Mouse (Mus musculus): ENCODE measurements around the gene Clcn3. TPM values are rescaled to one million over a fixed set of nuclear protein-coding genes. Genes with fewer than 3 reads are reported as not detected.

The Clcn3 gene
- polyA plus RNA-seq, 1 experiment, result 3.7 TPM

DNA sequence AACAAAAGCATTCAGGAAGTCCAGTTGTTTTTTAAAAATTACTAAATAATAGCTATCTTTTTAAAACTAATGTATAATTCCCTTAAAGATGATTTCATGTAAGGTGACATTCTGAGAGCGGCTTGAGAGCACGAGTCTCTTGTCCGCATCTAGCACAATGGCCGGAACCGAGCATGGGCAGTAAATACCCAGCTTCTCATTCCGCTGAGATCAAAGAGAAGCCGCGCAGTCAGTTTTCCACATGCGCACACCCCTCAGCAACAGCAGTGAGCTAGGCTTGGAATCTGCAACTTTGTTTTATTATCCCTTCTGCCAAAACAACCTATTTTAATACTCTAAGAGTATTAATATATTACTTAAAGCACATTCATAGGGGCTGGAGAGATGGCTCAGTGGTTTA, 6.3 kb downstream of the Clcn3 start:
- H3K4me1 ChIP-seq, result peaks cover 63% of the 10 kb centered on the region
- TF ChIP-seq FLI1 (IDR thresholded peaks at IDR 0.05; ENCODE audit: low read length) (no peak), GATA1 (IDR thresholded peaks at IDR 0.05; ENCODE audit: borderline replicate concordance, low read length) (no peak)

DNA sequence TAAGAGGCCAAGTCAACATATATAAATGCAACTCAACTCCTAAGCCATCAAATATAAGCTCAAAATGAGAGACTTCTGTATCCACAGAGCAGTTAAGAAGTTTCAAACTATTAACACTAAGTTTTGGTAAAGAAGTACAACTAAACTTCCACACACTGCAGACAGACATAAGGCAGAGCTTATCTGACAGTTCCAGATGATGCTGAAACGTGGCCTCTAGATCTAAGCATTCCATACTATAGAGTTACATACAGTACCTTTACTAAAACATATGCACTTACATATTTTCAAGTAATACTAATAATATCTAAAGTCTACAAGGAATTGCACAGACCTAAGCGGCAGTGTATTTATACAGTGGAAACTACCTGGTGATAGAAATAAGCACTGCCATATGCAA, 8.3 kb downstream of the Clcn3 start:
- Histone ChIP-seq H3K36me3 (replicated peaks; ENCODE audit: low read length) (no peaks in the 10 kb centered on the region), H3K27me3 (replicated peaks) (no peaks in the 10 kb centered on the region), H3K4me3 (replicated peaks) (no peak overlapping the region), H3K9me3 (no peaks in the 10 kb centered on the region), H3K4me1 (peaks cover 67% of the 10 kb centered on the region)
- TF ChIP-seq FLI1 (IDR thresholded peaks at IDR 0.05; ENCODE audit: low read length) (no peak), GATA1 (IDR thresholded peaks at IDR 0.05; ENCODE audit: borderline replicate concordance, low read length) (no peak)

More for the DNA sequence above, 6.3 kb downstream of the Clcn3 start:
- no peak overlapping the region for H3K4me3 ChIP-seq (replicated peaks)
- H3K27me3 ChIP-seq (replicated peaks), result no peaks in the 10 kb centered on the region
- H3K9me3 ChIP-seq, result no peaks in the 10 kb centered on the region
- no peaks in the 10 kb centered on the region for H3K36me3 ChIP-seq (replicated peaks; ENCODE audit: low read length)

DNA sequence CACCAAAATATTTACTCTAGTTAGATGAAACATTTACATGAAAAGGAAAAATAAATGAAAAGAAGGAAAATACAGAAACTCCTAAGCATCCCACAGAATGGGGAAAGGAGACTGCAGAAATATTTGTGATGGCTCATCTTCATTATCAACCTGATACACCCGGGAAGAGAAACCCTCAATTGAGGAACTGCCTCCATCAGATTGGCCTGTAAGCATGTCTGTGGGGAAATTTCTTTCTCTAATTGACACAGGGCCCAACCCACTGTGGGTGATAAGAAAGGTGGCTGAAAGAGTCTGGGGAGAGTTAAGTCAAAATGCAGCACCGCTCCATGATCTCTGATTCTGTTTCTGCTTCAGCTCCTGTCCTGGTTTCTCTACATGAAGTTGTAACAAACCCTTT, 9.7 kb downstream of the Clcn3 start:
- no peak overlapping the region for H3K4me3 ChIP-seq (replicated peaks)
- TF ChIP-seq GATA1 (IDR thresholded peaks at IDR 0.05; ENCODE audit: borderline replicate concordance, low read length) (no peak), FLI1 (IDR thresholded peaks at IDR 0.05; ENCODE audit: low read length) (no peak)
- no peaks in the 10 kb centered on the region for H3K36me3 ChIP-seq (replicated peaks; ENCODE audit: low read length)
- no peaks in the 10 kb centered on the region for H3K9me3 ChIP-seq
- no peaks in the 10 kb centered on the region for H3K27me3 ChIP-seq (replicated peaks)
- peaks cover 74% of the 10 kb centered on the region for H3K4me1 ChIP-seq

DNA sequence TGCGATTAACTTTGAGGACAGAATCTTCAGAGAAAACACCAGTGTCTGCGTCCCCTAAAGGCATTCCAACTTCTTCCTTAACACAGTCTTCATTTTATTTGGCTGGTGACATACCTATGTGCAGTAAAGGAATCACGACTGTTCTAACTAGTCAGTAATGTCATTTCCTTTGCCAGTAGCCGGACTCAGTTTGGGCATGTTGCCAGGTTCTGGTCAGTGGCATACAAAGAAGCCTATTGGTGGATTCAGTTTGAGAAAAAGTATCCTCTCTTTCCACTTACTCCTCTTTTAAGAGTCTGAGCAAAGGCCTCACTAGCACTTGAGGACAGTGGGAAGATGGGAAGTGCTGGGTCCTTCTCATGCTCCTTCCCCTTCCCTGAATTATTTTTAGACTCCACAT, 11.3 kb downstream of the Clcn3 start:
- Histone ChIP-seq H3K36me3 (replicated peaks; ENCODE audit: low read length) (no peaks in the 10 kb centered on the region), H3K27me3 (replicated peaks) (no peaks in the 10 kb centered on the region), H3K4me3 (replicated peaks) (no peak overlapping the region), H3K9me3 (no peaks in the 10 kb centered on the region), H3K4me1 (peaks cover 74% of the 10 kb centered on the region)
- TF ChIP-seq GATA1 (IDR thresholded peaks at IDR 0.05; ENCODE audit: borderline replicate concordance, low read length) (no peak), FLI1 (IDR thresholded peaks at IDR 0.05; ENCODE audit: low read length) (no peak)

DNA sequence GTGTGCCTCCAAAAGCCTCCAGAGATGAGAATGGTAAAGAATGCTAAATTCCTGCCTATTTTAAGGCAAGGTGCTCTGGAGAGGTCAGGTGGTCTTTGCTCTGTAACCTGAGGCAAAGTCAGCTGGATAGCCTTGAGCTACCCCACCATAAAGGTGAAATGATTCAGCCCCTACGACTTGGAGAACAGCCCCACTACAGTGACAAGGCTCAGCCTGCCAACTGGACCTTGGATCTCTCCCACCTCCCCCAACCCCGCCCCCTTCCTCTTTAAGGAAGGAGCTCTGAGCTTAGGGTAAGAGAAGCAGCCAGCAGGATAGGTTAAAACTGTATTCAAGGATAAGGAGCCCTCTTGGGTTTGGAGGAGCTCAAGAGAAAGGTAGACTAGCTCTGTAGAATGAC, 14.0 kb downstream of the Clcn3 start:
- no peak for TF ChIP-seq FLI1 (IDR thresholded peaks at IDR 0.05; ENCODE audit: low read length)
- no peak for TF ChIP-seq GATA1 (IDR thresholded peaks at IDR 0.05; ENCODE audit: borderline replicate concordance, low read length)
- Histone ChIP-seq H3K36me3 (replicated peaks; ENCODE audit: low read length) (no peaks in the 10 kb centered on the region), H3K9me3 (no peaks in the 10 kb centered on the region), H3K4me3 (replicated peaks) (peak overlapping the region; percentile 14), H3K27me3 (replicated peaks) (no peaks in the 10 kb centered on the region), H3K4me1 (peaks cover 72% of the 10 kb centered on the region)

DNA sequence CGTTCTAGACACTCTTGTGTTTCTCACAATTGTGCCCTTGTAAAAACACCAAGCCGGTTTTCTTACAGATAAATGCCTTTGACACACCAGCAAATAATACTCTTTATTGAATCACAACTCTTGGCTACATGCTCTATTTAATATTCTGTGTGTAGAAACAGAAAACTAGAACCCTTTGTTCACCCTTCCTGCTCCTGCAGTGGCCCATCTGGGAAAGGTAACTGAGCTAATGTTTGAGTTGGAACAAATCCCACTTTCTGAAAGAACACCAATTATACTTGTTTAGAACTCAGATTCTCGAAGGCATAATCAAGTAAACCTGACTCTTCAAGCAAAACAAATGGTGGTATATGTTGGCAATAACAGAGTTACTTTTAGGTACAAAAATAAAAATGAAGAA, 17.4 kb downstream of the Clcn3 start:
- Histone ChIP-seq H3K36me3 (replicated peaks; ENCODE audit: low read length) (no peaks in the 10 kb centered on the region), H3K27me3 (replicated peaks) (no peaks in the 10 kb centered on the region), H3K9me3 (no peaks in the 10 kb centered on the region), H3K4me1 (peaks cover 55% of the 10 kb centered on the region), H3K4me3 (replicated peaks) (no peak overlapping the region)
- no peak for TF ChIP-seq GATA1 (IDR thresholded peaks at IDR 0.05; ENCODE audit: borderline replicate concordance, low read length)
- TF ChIP-seq FLI1 (IDR thresholded peaks at IDR 0.05; ENCODE audit: low read length), result no peak

DNA sequence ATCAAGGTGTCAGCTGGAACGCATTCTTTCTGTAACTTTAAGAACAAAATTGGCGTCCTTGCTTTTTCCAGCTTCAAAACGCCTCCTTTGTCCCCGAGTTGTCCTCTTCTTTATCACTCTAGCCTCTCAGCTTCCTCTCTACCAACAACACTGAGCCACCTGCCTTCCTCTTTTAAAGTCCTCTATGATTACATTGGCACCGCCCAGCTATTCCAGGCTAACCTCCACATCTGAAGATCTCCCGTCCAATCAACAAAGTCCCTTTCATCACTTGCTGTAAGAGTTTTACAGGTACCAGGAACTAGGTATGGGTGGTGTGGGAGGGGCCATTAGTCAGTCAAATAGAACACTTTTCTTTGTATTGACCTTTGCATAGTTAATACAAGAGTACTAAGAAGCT, 17.8 kb downstream of the Clcn3 start:
- Histone ChIP-seq H3K4me3 (replicated peaks) (no peak overlapping the region), H3K9me3 (no peaks in the 10 kb centered on the region), H3K36me3 (replicated peaks; ENCODE audit: low read length) (no peaks in the 10 kb centered on the region), H3K4me1 (peaks cover 55% of the 10 kb centered on the region), H3K27me3 (replicated peaks) (no peaks in the 10 kb centered on the region)
- no peak for TF ChIP-seq GATA1 (IDR thresholded peaks at IDR 0.05; ENCODE audit: borderline replicate concordance, low read length)
- no peak for TF ChIP-seq FLI1 (IDR thresholded peaks at IDR 0.05; ENCODE audit: low read length)

DNA sequence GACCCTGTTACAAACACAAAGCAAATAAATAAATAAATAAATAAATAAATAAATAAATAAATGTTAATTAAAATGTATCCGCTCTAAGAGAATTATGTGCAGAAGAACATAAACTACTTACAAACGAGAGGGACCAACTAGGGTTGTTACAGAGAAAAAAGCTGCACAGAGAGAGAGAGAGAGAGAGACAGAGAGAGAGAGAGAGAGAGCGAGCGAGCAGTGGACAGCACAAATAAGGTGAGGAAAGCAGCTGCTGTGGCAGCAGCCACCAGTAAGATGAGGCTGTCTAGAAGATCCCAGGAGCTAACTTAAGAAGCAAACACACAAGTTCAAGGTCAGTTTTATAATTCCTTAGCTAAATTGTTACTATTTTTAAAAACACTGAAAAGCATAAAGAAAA, 18.6 kb downstream of the Clcn3 start:
- Histone ChIP-seq H3K4me3 (replicated peaks) (no peak overlapping the region), H3K36me3 (replicated peaks; ENCODE audit: low read length) (no peaks in the 10 kb centered on the region), H3K9me3 (no peaks in the 10 kb centered on the region), H3K4me1 (peaks cover 47% of the 10 kb centered on the region), H3K27me3 (replicated peaks) (no peaks in the 10 kb centered on the region)
- TF ChIP-seq GATA1 (IDR thresholded peaks at IDR 0.05; ENCODE audit: borderline replicate concordance, low read length) (no peak), FLI1 (IDR thresholded peaks at IDR 0.05; ENCODE audit: low read length) (no peak)

DNA sequence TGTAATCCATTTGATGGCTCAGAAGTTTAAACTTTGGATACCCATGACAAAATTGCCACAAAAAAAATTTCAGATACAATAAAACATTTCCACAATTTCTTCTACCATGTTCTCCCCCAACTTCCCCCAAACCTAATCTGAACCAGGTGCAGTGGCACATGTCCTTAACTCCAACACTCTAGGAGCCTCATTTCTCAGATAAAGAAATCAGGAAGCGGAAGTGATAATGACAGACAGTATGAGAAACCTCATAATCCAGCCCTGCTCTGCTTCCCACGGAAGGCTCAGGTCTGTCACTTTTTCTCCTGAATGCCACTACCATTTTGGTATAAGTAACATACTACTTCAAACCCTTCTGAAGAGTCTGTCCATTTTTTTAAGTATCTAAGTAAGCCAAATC, 19.2 kb downstream of the Clcn3 start:
- TF ChIP-seq FLI1 (IDR thresholded peaks at IDR 0.05; ENCODE audit: low read length), result no peak
- TF ChIP-seq GATA1 (IDR thresholded peaks at IDR 0.05; ENCODE audit: borderline replicate concordance, low read length), result no peak
- peaks cover 42% of the 10 kb centered on the region for H3K4me1 ChIP-seq
- H3K4me3 ChIP-seq (replicated peaks), result no peak overlapping the region
- no peaks in the 10 kb centered on the region for H3K36me3 ChIP-seq (replicated peaks; ENCODE audit: low read length)
- H3K9me3 ChIP-seq, result no peaks in the 10 kb centered on the region
- no peaks in the 10 kb centered on the region for H3K27me3 ChIP-seq (replicated peaks)

DNA sequence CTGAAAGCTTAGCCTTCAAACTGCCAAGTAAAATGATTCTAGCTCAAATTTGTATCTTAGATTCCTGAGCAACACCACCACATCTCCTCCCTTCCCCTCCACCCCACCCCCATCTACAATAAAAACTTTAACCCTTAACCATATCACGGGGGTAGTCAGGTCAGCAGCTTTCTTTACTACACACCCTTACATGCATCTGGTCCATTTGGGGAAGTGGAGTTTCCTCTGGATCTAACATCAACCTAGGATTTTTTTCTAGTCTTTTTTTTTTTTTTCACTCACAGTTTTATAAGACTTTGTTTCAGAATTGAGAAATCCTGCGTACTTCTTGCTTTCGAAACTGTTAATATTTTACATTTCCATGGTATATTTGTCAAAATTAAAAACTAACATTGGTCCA, 20.3 kb downstream of the Clcn3 start:
- Histone ChIP-seq H3K4me3 (replicated peaks) (no peak overlapping the region), H3K4me1 (peaks cover 39% of the 10 kb centered on the region), H3K27me3 (replicated peaks) (no peaks in the 10 kb centered on the region), H3K36me3 (replicated peaks; ENCODE audit: low read length) (no peaks in the 10 kb centered on the region), H3K9me3 (no peaks in the 10 kb centered on the region)
- TF ChIP-seq FLI1 (IDR thresholded peaks at IDR 0.05; ENCODE audit: low read length), result no peak

DNA sequence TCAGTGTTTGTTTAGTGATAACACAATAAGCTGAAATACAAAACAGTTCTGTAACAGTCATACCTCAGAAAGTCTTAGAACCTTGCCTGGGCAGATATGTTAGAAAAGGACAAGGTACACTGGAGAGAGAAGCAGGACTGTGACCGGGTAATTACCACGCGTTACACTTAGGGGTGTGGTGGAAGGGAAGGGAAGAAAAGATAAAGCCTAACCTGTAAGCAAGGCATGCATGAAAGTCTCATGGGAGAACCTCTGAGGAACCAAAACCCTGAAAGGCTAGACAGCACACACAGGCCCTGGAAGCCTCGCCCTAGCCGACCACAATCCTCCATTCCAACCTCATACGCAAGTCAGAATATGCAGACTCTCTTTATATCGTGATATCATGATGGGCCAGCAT, 26.3 kb downstream of the Clcn3 start:
- TF ChIP-seq GATA1 (IDR thresholded peaks at IDR 0.05; ENCODE audit: borderline replicate concordance, low read length), result no peak
- no peak for TF ChIP-seq FLI1 (IDR thresholded peaks at IDR 0.05; ENCODE audit: low read length)
- Histone ChIP-seq H3K4me3 (replicated peaks) (no peak overlapping the region), H3K9me3 (no peaks in the 10 kb centered on the region), H3K27me3 (replicated peaks) (no peaks in the 10 kb centered on the region), H3K4me1 (peaks cover 41% of the 10 kb centered on the region), H3K36me3 (replicated peaks; ENCODE audit: low read length) (no peaks in the 10 kb centered on the region)

All from megakaryocyte, embryonic 14.5 days (primary cell).